Mouse (Mus musculus): ENCODE results near the gene Gar1. TPM values are rescaled to one million over a fixed set of nuclear protein-coding genes. Genes with fewer than 3 reads are reported as not detected.

Gene Gar1
- polyA plus RNA-seq, 1 experiment from 2014 or later, result 45.2 TPM

DNA sequence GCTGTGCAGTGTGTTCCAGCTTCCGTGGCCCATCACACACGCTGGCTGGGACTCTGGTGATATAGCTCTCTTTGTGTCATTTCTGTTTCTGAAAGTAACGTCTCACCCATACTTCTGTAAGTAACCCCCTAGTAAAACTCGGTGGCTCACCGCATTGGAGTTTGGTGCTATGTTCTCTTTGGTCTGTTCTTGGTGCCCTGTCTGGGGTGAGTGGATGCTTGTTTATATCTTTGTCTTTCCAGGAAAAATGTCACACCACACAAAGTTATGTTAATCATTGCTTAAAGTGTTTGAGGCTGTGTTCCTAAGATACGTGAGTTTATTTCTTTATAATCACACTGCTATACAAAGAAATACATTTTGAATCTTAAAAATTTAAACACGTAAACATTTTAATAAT lies 15.7 kb upstream of the Gar1 start:
- no peak for DNase-seq
- Histone ChIP-seq H3K9me3 (ENCODE audit: low read depth, low read length) (no peaks in the 10 kb centered on the region), H3K36me3 (ENCODE audit: insufficient read depth) (no peaks in the 10 kb centered on the region), H3K4me3 (ENCODE audit: low read depth, low read length) (no peak overlapping the region), H3K27ac (ENCODE audit: low read depth) (no peak overlapping the region), H3K4me1 (ENCODE audit: insufficient read depth) (no peaks in the 10 kb centered on the region), H3K9ac (no peak overlapping the region), H3K4me2 (no peak overlapping the region), H3K27me3 (ENCODE audit: insufficient read depth, low read length) (no peaks in the 10 kb centered on the region)
- 78% methylated on average over 7 of the region's 7 CpGs for WGBS
- no peak for TF ChIP-seq CTCF (IDR thresholded peaks at IDR 0.05; ENCODE audit: low read depth)
- ATAC-seq (ENCODE audit: insufficient read depth), result no peak

GRCm38 (mm10) chr3:129845868-129846267 lies 14.7 kb upstream of the Gar1 start:
- no peaks in the 10 kb centered on the region for H3K9me3 ChIP-seq (ENCODE audit: low read depth, low read length)
- no peaks in the 10 kb centered on the region for H3K4me1 ChIP-seq (ENCODE audit: insufficient read depth)
- no peak overlapping the region for H3K9ac ChIP-seq
- no peak overlapping the region for H3K4me3 ChIP-seq (ENCODE audit: low read depth, low read length)
- H3K27ac ChIP-seq (ENCODE audit: low read depth), result no peak overlapping the region
- H3K27me3 ChIP-seq (ENCODE audit: insufficient read depth, low read length), result no peaks in the 10 kb centered on the region
- TF ChIP-seq CTCF (IDR thresholded peaks at IDR 0.05; ENCODE audit: low read depth), result no peak
- no peaks in the 10 kb centered on the region for H3K36me3 ChIP-seq (ENCODE audit: insufficient read depth)
- DNase-seq, result no peak
- no peak for ATAC-seq (ENCODE audit: insufficient read depth)
- WGBS, result 69% methylated on average over 2 of the region's 2 CpGs
- no peak overlapping the region for H3K4me2 ChIP-seq

DNA sequence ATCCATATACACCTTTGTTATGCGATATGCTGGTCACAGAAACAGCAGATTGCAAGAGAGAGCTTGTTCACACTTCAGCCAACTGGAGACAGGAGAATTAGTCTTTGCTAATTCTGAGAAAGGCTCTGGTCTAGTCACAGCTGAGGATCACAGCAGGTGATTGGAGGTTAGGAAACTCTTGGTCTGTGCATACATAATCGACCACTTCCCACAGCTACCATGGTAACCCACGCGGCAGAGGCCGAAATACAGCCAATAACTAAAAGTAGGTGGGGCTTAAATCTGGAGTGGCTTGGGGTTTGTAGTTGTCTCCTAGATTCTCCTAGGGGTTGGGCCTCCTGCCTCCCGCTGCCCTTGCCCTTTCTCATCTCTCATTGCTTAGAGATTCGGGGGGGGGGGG lies 6.8 kb upstream of the Gar1 start:
- H3K36me3 ChIP-seq (ENCODE audit: insufficient read depth), result no peaks in the 10 kb centered on the region
- H3K4me2 ChIP-seq, result no peak overlapping the region
- H3K9ac ChIP-seq, result no peak overlapping the region
- no peaks in the 10 kb centered on the region for H3K9me3 ChIP-seq (ENCODE audit: low read depth, low read length)
- no peak for TF ChIP-seq CTCF (IDR thresholded peaks at IDR 0.05; ENCODE audit: low read depth)
- no peak overlapping the region for H3K27ac ChIP-seq (ENCODE audit: low read depth)
- DNase-seq (no peak), ATAC-seq (ENCODE audit: insufficient read depth) (no peak)
- no peaks in the 10 kb centered on the region for H3K4me1 ChIP-seq (ENCODE audit: insufficient read depth)
- WGBS, result 46% methylated on average over 6 of the region's 7 CpGs
- no peaks in the 10 kb centered on the region for H3K27me3 ChIP-seq (ENCODE audit: insufficient read depth, low read length)
- no peak overlapping the region for H3K4me3 ChIP-seq (ENCODE audit: low read depth, low read length)

GRCm38 (mm10) chr3:129836965-129837364 lies 5.8 kb upstream of the Gar1 start:
- WGBS, result 69% methylated on average over 6 of the region's 6 CpGs
- H3K27me3 ChIP-seq (ENCODE audit: insufficient read depth, low read length), result no peaks in the 10 kb centered on the region
- DNase-seq, result no peak

DNA sequence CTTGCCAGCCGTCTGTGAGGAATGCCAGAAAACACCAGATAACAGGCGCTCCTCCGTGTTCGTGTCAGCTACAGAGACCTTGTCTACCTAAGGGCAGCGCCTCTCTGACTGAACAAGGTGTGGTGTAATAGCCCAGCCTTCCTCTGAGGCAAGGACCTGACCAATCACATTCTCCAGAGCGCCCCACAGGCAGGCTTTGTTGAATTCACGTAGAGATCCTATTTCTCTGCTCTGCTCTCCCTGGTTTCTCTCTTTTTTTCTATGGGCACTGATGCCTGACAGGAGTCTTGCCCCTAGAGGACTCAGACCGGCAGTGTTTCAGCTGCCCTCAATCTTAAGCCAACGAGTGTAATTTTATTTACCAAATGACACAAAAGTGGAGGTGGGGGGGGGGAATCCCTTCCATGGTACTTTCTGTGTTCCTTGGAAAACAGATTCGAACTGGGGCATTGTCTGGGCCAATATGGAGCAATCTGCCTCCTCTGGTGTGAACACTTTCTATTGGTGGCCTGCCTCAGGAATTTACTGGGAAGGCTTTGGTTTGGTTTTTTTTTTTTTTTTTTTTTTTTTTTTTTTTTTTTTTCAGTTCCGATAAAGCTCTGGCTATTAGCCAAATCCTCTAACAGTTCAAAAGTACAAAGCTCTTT lies 5.0 kb upstream of the Gar1 start:
- Histone ChIP-seq H3K4me2 (peak overlapping the region; percentile 47), H3K9ac (no peak overlapping the region), H3K4me3 (ENCODE audit: low read depth, low read length) (no peak overlapping the region), H3K27me3 (ENCODE audit: insufficient read depth, low read length) (no peaks in the 10 kb centered on the region), H3K4me1 (ENCODE audit: insufficient read depth) (no peaks in the 10 kb centered on the region), H3K36me3 (ENCODE audit: insufficient read depth) (no peaks in the 10 kb centered on the region), H3K9me3 (ENCODE audit: low read depth, low read length) (no peaks in the 10 kb centered on the region), H3K27ac (ENCODE audit: low read depth) (peak overlapping the region; percentile 75; the same call in 1 of the 2 replicates)
- 9% methylated on average over 11 of the region's 11 CpGs for WGBS
- peak; percentile 61; the same call in 1 of the 2 replicates for ATAC-seq (ENCODE audit: insufficient read depth)
- DNase-seq, result peak; percentile 50
- no peak for TF ChIP-seq CTCF (IDR thresholded peaks at IDR 0.05; ENCODE audit: low read depth)

More at GRCm38 (mm10) chr3:129836965-129837364, 5.8 kb upstream of the Gar1 start:
- H3K36me3 ChIP-seq (ENCODE audit: insufficient read depth), result no peaks in the 10 kb centered on the region
- ATAC-seq (ENCODE audit: insufficient read depth), result no peak
- H3K9ac ChIP-seq, result no peak overlapping the region
- peak overlapping the region; percentile 47 for H3K4me2 ChIP-seq
- no peak overlapping the region for H3K4me3 ChIP-seq (ENCODE audit: low read depth, low read length)
- peak overlapping the region; percentile 18; the same call in 1 of the 2 replicates for H3K27ac ChIP-seq (ENCODE audit: low read depth)
- H3K9me3 ChIP-seq (ENCODE audit: low read depth, low read length), result no peaks in the 10 kb centered on the region
- TF ChIP-seq CTCF (IDR thresholded peaks at IDR 0.05; ENCODE audit: low read depth), result no peak
- H3K4me1 ChIP-seq (ENCODE audit: insufficient read depth), result no peaks in the 10 kb centered on the region

GRCm38 (mm10) chr3:129835388-129835934 lies 4.3 kb upstream of the Gar1 start, which contains the start of gene Cfi:
TSS of gene Cfi (plus strand) at chr3:129835884.
- Histone ChIP-seq H3K36me3 (ENCODE audit: insufficient read depth) (no peaks in the 10 kb centered on the region), H3K4me1 (ENCODE audit: insufficient read depth) (no peaks in the 10 kb centered on the region), H3K27me3 (ENCODE audit: insufficient read depth, low read length) (no peaks in the 10 kb centered on the region), H3K27ac (ENCODE audit: low read depth) (peak within 1 kb of the TSS; percentile 75), H3K9ac (no peak within 1 kb of the TSS), H3K9me3 (ENCODE audit: low read depth, low read length) (no peaks in the 10 kb centered on the region), H3K4me3 (ENCODE audit: low read depth, low read length) (no peak within 1 kb of the TSS), H3K4me2 (peak within 1 kb of the TSS; percentile 47)
- no peak for ATAC-seq (ENCODE audit: insufficient read depth)
- TF ChIP-seq CTCF (IDR thresholded peaks at IDR 0.05; ENCODE audit: low read depth), result no peak
- no peak for DNase-seq
- 56% methylated on average over 6 of the region's 6 CpGs for WGBS

- ATAC-seq (ENCODE audit: insufficient read depth) (peak; percentile 17), DNase-seq (peak; percentile 45)
- Histone ChIP-seq H3K9ac (peak overlapping the region; percentile 87), H3K4me1 (ENCODE audit: insufficient read depth) (peaks cover 5% of the 10 kb centered on the region; the same call in 1 of the 2 replicates), H3K4me2 (peak overlapping the region; percentile 80), H3K4me3 (ENCODE audit: low read depth, low read length) (peak overlapping the region; percentile 93), H3K27ac (ENCODE audit: low read depth) (peak overlapping the region; percentile 95), H3K9me3 (ENCODE audit: low read depth, low read length) (no peaks in the 10 kb centered on the region), H3K36me3 (ENCODE audit: insufficient read depth) (peaks cover 28% of the 10 kb centered on the region), H3K27me3 (ENCODE audit: insufficient read depth, low read length) (no peaks in the 10 kb centered on the region)
- WGBS, result under 1% methylated on average over 45 of the region's 45 CpGs
- no peak for TF ChIP-seq CTCF (IDR thresholded peaks at IDR 0.05; ENCODE audit: low read depth)
Measured at GRCm38 (mm10) chr3:129830626-129831025, 570 bp downstream of the Gar1 start.
